Mouse (Mus musculus) layer of hippocampus, adult 8-10 months (tissue): ENCODE results near the gene Smyd4. TPM values are rescaled to one million over a fixed set of nuclear protein-coding genes. Genes with fewer than 3 reads are reported as not detected.

ENCODE experiments used
- DNase-seq, 2 experiments: peaks; one replicate each; pipeline ENCODE4 v3.0.0; 2022; ENCODE audit warnings: low spot score in 2 of 2
- total RNA-seq, 4 experiments: library from RNA; stranded (reverse); gene quantifications; 2 replicates each; pipeline ENCODE4 v1.2.4; 2022

The Smyd4 gene
- total RNA-seq, 4 experiments from 2014 or later: 15.0 to 23.6 (median 19.6) TPM

DNA sequence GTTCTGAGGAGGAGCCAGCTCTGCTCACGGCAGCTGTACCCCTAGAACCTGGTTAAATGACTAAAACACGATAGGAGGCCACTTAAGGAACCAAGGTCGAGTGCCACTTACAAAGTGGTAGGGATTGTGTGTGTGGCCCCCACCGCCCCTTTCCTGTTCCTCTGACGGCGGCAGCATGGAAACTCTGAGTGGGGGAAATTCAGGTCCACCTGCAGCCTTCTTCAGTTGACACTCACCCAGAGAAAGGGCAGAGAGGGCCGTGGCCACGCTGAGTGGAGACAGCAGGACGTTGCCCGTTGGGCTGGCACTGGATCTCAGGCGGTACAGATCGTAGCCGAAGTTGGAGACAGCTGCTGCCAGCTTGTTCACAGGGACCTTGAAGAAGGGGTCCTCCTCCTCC, 67.8 kb downstream of the Smyd4 start:
- no peak for DNase-seq

DNA sequence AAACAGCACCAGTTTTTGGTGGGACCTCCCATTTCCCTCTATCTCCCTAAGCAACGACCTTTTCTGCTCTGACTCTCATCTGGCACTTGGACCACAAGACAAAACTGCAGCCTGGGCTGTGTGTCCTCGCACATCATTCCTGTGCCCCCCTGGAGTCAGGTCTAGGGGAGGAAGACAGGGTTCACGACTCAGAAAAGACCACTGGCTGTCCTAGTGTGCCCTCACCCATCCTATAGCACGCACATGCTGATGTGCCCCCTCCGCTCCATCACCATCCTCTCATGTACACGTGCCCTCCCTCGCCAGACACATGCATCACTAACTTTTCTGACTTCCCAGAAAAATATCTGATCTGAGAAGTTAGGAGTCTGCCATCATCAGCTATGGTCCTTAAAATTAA, 71.8 kb downstream of the Smyd4 start:
- DNase-seq: no peak

DNA sequence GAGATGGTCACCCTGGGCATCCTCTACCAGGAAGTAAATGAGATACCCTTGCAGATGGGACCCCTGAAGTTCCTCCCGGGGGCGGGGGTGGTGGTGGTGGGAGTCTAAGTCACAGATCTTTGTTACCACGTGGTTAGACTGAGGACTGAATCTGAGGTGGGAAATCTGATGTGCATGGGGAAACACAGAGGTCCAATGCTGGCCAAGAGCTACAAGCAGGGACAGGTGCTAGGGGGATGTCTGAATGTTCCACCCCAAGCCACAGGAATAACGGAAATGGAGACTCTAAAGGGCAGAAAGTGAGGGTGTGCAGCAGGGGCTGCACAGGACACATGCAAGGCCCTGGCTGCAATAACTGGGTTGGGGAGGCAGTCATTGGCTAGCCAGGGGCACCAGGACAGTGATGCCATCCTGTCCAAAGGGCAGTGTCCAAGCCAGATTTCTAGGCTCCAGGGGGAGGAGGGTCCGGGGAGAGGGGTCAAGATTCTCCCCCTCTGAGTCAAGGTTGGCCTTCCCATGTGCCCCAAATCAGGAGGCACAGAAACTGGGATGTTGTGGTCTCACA, 72.7 kb downstream of the Smyd4 start:
- no peak for DNase-seq

DNA sequence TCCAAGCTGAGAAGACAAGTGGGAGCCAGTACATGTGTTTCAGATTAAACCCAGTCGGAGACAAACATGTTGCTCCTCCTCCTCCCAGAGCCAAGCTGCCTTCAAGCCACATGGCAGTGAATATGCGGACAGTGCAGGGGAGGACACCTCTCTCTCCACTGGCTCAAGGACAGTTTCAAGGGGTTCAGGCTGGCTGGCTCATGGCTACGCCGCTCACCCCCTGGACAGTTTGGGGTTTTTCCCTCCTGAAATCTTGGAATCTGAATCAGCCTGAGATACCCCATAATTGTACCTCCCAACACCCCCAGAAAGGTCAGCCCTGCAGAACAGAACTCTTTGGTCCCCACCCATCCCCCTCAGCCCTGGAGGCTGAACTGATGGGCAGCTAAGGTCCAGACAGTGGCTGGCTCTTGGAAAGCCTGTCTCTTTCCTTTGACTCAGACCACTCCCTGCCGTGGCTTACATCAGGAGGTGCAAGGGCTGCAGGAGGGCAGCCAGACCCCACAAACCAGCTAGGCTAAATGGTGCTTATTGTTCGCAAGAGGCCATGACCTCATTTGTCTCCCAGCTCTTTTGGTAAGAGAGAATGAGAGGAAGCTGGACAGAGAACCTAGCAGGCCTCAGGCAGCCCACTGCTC, 73.3 kb downstream of the Smyd4 start:
- no peak for DNase-seq

DNA sequence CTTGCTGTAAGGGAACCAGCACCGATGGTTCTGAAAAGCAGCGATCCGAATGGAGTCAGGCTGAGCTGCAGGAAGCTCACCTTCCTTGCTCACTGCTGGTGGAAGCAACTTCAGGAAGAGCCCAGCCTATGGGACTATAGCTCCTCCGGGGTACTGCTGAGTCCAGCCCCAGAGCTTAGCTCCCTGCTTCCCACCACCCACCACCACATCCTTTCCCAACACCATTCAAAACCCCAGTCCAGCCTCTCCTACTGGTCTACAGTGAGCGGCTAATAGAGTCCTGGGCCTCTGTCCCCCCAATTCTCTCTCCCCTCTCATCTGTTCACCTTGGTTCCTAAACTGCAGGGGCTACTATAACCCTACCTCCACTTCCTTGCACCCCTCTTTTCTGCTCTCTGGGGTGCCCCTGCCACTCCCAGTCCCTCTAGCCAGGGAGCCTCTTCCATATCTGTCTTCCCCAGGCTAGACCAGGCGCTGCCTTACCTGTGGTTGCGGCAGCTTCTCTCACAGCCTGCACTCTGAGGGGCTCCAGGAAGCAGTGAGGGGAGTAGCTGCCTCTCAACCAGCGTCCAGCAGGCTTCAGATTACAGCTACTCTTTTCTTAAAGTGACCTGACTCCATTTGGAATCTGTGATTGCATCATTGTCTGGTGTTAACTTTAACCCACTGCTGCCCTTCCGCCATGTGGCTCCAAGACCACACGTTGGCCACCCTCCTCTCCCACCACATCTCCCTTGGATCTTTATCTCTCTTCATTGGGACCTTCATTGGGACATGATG, 74.0 kb downstream of the Smyd4 start, which contains the start of gene Serpinf1:
Serpinf1 (minus strand) TSS at position 689 of the 780 bp plus-strand sequence.
- DNase-seq: no peak

DNA sequence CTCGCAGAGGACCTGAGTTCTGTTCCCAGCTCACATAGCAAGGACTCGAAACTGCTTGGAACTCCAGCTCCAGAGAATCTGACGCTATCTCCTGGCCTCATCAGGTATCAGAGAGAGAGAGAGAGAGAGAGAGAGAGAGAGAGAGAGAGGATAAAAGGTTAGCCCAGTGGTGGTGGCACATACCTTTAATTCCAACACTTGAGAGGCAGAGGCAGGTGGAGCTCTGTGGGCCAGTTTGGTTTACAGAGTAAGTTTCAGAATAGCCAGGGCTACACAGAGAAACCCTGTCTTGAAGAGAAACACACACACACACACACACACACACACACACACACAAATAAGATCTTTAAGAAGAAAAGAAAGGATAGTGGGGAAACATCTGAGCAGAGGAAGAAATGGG, 74.9 kb downstream of the Smyd4 start:
- DNase-seq: no peak

DNA sequence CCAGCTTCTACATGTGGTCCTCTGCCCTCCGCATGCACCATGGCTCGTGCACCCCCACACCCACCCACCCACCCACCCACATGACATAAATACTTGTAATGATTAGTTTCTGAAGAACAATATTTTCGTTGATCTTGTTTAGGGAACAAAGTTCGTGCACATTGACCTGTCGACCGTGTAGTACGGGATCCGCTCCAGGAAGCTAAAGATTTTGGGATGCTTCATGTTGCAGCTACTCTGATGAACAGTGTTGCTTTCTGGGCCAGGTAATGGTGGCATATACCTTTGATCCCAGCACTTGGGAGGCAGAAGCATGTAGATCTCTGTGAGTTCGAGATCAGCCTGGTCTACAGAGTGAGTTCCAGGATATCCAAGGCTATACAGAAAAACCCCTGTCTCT, 75.8 kb downstream of the Smyd4 start:
- no peak for DNase-seq

DNA sequence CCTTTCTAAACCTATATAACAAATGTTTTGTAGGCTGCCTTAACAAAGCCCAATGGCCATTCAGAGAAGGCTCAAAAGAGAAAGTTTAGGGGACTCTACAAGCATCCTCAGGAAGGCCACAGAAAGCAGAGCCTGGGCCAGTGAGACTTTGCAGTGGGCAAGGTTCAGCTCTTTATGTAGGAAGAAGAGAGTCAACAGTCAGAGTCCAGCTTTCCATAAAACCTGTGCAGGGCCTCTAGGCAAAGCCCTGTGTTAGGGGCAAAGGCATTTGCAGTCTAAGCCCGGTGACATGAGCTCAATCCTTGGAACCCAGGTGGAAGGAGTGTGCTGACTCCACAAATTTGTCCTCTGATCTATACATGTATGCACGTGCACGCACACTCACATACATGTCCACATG, 76.2 kb downstream of the Smyd4 start:
- no peak for DNase-seq

DNA sequence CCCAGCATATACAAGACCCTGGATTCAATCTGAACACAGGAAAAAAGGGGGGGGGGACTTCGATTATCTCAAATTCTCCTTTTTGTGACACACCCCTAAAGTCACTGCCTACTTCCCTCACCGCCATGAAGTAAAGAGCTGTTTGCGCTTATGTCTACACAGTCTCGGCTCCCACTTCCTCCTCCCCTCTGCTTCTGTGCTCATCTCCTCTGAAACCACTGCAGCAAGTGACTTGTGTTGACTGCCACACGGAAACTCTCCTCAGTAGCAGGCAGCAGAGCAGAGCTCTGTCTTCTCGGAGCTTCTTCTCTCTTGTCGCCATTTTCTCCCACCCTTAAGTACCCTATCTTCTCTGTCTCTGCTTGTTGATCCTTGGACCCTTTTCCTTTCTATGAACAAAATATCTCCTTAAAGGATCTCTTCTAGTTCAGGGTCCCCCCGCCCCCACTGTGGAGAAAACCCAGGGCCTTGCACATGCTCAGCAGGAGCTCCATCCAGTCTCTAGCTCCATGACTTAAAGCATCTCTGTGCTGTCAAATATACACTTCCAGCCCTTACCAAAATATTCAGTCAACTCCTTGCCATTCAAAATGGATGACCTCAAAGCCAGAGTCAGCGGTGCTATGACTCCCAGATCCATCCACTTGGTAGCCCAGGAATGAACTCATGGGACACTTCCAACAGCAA, 80.9 kb downstream of the Smyd4 start:
- DNase-seq: no peak

DNA sequence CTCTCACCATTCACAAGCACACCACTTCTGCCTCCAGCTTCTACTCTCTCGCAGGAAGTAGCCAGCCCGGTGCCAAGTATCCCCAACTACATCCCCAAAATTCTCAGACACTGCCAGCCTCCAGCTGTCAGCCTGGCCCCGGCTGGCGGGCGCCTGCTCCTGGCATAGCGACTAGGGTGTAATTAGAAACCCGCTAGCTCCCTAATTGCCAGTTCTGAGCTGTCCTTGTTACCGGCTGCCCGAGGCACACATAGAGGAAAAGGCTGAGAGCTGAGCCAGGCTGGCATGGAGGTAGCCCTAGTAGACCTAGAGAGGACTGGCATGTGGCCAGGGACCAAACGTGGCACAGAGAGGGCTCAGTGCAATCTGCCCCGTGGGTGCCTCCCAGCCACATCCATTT, 83.1 kb downstream of the Smyd4 start:
- DNase-seq: peak; percentile 85 to 89

DNA sequence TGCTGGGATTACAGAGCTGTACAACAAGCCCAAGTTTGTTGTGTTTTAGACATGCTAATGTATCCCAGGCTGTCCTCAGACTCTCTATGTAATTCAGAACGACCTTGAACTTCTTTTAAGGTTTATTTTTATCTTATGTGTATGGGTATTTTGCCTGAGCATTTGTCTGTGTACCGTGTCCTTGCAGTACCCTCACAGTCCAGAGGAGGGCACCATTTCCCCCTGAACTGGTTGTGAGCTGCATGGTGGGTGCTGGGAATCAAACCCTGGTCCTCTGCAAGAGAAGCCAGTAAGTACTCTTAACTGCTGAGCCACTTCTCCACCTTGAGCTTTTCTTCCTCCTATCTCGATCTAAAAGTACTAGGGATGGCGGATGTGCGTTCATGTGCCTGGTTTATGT, 85.9 kb downstream of the Smyd4 start:
- no peak for DNase-seq

DNA sequence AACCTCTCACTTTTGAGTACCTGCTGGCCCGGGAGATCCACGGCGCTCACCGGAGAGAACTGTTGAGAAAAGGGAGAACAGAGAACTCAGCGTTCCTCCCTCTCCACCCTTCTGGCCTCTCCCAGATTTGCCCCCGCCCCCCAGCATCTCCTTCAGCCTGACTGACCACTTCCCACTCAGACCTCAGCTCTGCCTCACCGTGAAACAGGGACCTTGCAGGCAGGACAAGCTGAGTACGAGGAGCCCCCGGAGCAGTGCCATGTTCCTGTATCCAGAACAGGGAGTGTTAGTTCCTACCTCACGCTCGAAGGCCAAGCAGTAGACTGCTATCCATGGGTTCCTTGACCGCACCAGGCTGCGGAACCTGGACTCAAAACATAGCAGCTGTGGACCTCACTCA, 90.0 kb downstream of the Smyd4 start:
- no peak for DNase-seq

DNA sequence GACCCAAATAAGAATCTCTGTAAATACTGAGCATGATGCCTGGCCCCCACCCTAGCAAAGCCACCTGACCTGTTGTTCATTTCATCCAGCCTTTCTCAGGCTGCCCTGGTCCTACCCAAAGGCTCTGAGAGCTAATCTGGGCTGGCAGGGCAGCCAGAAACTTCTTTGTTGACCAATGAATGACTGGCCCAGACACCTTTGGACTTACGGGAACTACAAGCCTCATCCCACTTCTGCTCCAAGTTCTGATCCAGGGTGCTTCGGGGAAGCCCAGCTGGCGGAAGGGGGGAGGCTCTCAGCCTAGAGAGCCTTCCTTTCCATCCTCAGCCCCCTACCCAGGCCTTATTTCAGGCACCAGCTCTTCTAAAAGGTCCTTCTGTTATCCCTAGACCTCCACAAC, 90.6 kb downstream of the Smyd4 start:
- DNase-seq: no peak

DNA sequence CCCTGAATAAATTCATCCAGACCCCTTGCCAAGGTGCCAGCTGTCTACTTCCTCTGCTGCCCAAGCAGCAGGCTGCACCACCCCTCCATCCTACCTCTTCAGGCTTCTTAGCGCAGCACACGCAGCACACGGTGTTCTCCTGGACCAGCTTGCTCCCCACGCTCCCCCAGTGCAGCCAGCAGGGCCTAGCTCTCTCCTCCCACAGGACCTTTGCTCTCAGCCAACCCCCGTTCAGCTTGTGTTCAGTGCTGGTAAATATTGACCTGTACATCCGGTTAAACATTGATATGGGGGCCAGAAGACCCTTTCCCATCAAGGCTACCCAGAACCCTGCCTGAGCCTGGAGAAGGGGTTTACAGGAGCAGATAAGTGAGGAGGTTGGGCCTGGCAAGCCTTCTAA, 91.1 kb downstream of the Smyd4 start, which contains the start of gene Serpinf2:
Serpinf2 (minus strand) TSS at position 229 of the 400 bp plus-strand sequence.
- DNase-seq: no peak

DNA sequence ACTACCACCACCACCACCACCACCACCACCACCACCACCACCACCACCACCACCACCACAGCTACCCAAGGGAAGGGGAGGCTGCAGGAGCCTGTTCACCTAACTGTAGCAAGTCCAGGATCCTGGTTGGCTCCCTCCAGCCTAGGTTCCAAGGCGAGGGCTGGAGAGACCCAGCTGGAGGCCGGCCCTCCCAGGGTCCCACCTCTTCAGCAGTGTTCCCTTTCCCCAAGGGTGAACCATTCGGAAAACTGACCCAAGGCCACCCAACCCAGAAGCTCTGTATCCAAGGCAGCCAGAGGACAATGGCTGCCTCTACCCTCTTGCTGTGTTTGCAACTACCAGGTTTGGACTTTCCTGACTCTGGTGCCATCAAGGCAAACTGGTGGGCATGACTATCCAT, 91.7 kb downstream of the Smyd4 start:
- no peak for DNase-seq

DNA sequence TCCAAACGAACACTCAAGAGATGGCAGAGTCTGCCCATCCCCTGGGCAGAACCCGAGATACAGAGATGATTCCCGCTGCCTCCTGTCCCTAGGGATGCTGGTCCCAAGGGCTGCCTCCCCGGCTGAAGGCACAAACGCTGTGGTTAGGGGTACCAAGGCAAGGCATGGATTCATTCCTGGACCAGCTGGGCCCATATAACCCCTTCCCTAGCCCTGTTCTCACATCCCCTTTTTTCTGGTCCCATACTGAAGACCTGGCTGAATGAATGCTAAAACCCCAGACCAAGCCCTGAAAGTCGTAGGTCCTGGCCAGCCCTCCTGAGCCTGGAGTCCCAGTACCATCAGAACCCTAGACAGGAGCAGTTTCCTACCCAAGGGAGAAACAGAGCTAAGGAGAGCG, 92.8 kb downstream of the Smyd4 start:
- DNase-seq: no peak

DNA sequence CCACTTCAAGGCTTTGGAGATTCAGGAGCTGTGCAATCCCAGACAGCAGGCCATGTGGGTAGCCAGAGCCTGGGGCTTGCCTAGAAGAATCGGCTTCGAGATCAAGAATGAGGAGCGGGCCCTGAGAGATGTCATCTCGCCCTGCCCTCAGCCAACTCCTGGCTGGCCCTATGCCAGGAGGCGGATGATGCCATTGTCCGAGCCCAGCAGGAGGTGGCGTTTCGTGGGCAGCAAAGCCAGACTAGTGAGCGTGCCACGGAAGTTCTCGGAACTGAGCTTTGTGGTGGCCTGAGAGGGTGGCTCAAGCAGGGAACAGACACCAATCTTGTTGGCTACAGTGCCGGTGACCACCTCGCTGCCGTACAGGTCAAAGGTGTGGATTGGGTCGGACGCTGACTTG, 93.4 kb downstream of the Smyd4 start:
- DNase-seq: no peak

DNA sequence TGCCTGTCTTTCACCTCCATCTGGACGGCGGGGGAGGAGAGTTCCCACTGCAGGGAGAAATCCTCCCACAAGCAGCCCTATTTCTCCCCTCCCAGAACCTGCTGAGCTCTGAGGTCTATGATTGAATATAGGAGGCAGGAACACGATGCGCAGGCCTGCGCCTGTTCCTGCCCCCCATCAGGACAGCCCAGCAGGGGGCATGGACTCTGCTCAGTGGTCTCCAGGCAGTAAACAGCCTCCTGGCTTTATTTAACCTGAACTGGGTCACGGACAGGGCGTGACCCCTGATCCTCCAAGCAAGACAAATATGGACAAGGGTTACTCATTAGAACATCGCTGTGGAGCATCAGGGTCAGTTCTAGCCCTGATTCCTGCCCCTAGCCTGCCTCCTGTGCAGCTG, 95.5 kb downstream of the Smyd4 start:
- DNase-seq: no peak

DNA sequence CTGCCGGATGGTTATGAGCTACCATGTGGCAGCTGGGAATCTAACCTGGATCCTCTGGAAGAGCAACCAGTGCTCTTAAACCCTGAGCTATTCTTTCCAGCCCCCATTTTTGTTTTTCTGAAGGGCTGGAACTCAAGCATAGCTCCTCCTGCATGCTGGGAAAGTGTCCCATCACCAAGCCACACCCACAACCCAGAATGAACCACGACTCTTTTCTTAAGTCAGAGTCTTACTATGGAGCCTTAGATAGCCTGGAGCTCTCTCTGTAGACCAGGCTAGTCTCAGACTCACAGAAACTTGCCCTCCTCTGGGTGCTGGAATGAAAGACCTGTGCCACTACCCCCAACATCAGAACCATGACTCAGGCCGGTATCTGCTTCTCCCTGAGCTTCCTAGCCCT, 100.3 kb downstream of the Smyd4 start:
- DNase-seq: no peak

DNA sequence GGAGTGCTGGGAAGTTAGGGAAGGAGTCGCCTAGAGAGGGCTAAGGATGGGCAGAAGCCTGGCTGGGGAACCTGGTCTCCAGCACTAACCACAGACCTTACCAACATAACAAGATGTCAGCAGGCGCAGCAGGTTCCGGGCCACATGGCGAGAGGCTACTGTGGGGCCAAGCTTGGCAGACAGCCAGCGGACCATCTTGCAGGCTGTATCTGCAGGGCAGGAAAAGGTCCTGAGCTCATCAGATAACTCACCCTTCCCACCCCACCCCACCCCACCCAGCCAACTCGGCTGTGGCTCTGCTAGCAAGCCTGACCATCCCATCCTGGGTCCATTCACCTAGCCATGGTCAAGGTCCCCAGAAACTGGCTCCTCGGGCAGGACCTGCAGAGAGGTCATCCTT, 101.5 kb downstream of the Smyd4 start:
- no peak for DNase-seq

DNA sequence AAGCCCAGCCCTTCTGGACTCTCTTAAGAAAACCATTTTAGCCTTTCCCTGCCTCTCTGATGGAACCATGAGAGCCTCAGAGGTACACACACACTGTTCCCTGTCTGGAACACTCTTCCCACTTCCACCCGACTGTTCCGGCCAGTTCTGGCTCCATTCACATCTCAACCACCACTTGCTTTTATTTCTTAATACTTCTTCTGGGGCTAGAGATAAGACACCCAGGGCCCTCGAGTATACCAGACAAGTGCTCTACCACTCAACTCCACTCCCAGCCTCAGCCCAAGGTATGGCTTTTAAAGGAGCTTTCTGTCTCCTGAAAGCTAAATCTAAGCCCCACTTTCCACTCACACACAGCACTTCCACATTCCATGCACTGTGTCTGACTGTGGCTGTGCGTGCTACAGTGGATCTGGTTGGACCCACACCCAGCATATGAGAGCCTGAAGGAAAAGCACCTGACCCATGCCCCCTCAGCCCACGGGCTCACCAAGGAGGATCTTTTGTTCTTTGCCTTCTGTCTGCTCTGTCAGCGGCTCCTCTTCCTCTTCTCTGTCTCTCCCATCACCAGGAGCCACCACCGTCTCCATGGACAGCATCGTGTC, 102.2 kb downstream of the Smyd4 start:
- no peak for DNase-seq

DNA sequence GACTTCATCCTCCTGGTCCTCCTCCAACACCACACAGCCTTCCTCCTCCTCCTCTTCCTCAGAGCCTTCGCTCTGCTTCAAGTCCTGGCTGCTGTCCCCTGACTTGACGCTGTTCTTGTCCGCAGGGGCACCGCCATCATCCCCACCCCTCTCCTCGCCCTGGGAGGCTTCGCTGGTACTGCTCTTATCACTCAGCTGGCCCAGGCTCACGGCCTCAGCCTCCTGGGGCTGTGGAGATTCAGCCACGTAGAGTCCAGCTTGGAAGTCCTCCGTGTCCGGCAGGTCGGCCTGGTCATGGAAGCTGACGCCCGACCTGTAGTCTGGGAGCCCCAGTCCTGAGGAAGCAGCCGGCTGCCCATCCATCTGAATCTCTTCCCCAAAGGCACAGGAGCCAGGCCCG, 102.7 kb downstream of the Smyd4 start:
- DNase-seq: no peak
